Mouse (Mus musculus): ENCODE results near the gene Arhgap25. TPM values are rescaled to one million over a fixed set of nuclear protein-coding genes. Genes with fewer than 3 reads are reported as not detected.
"Not testable (repeated sequence)": the region's sequence is repeated elsewhere in the genome, so short reads cannot be mapped to it uniquely, and the experiment has no call there.

Arhgap25 gene
- 1 to 10 TPM; 5.2 to 6.1 TPM for total RNA-seq (2021)

GRCm38 (mm10) chr6:87532953-87533710, at the start of gene Arhgap25:
Arhgap25 (minus strand) TSS chr6:87533259.
- DNase-seq: no peak

- DNase-seq: peak; percentile 71
These were observed 49.4 kb upstream of the Arhgap25 start for GRCm38 (mm10) chr6:87582456-87582855.

GRCm38 (mm10) chr6:87581581-87581980, 48.5 kb upstream of the Arhgap25 start:
- no peak for DNase-seq

- DNase-seq: no peak
These were observed 48.0 kb upstream of the Arhgap25 start for GRCm38 (mm10) chr6:87581071-87581470.

- DNase-seq: peak; percentile 36
These were observed 45.2 kb upstream of the Arhgap25 start for GRCm38 (mm10) chr6:87578247-87578646.

GRCm38 (mm10) chr6:87576648-87577330, 43.7 kb upstream of the Arhgap25 start:
- DNase-seq: no peak

- DNase-seq: not testable (repeated sequence)
These were observed 38.8 kb upstream of the Arhgap25 start for GRCm38 (mm10) chr6:87571863-87572262.

- peak; percentile 31 for DNase-seq
These were observed 34.9 kb upstream of the Arhgap25 start for GRCm38 (mm10) chr6:87567686-87568593.

GRCm38 (mm10) chr6:87565166-87565565, 32.1 kb upstream of the Arhgap25 start:
- DNase-seq: no peak

GRCm38 (mm10) chr6:87564356-87564755, 31.3 kb upstream of the Arhgap25 start:
- no peak for DNase-seq

- no peak for DNase-seq
These were observed 20.7 kb upstream of the Arhgap25 start for GRCm38 (mm10) chr6:87553724-87554123.

GRCm38 (mm10) chr6:87552054-87552807, 19.2 kb upstream of the Arhgap25 start:
- no peak for DNase-seq

- DNase-seq: no peak
These were observed 14.8 kb upstream of the Arhgap25 start for GRCm38 (mm10) chr6:87547836-87548235.

- no peak for DNase-seq
These were observed 14.4 kb upstream of the Arhgap25 start for GRCm38 (mm10) chr6:87547431-87547830.

- DNase-seq: no peak
These were observed 12.5 kb upstream of the Arhgap25 start for GRCm38 (mm10) chr6:87545331-87546217.

- DNase-seq: peak; percentile 22
These were observed 9.0 kb upstream of the Arhgap25 start for GRCm38 (mm10) chr6:87542027-87542426.

- DNase-seq: no peak
These were observed 8.1 kb upstream of the Arhgap25 start for GRCm38 (mm10) chr6:87541171-87541571.

GRCm38 (mm10) chr6:87538376-87539270, 5.6 kb upstream of the Arhgap25 start:
- no peak for DNase-seq

- DNase-seq: no peak
These were observed 4.6 kb upstream of the Arhgap25 start for GRCm38 (mm10) chr6:87537678-87538077.

- no peak for DNase-seq
These were observed 3.2 kb upstream of the Arhgap25 start for GRCm38 (mm10) chr6:87536270-87536669.

Measured in heart, postnatal 4 days (tissue).